Mouse (Mus musculus): ENCODE measurements around the gene Sorcs3. TPM values are rescaled to one million over a fixed set of nuclear protein-coding genes. Genes with fewer than 3 reads are reported as not detected.

Sorcs3 gene
- total and polyA plus RNA-seq, 2 experiments from 2014 or later: 10.9 to 20.8 TPM

DNA sequence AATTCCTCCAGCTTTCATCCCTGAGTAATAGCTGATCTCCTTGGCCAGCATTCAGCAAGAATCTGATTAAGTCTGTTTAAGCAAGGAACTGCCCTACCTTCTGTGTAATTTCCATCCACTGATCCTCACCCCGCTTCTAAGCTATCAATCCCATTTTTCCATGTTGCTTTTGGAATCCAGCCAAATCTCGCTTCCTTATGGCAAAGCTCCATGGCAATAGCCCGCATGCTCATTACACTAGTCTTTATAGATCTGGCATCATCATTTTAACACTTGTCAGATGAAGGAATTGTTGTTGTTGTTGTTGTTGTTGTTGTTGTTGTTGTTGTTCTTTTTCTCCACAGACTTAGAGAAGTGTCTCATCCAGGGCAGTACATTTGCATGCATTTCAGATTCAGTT, 277.1 kb downstream of the Sorcs3 start:
- Histone ChIP-seq H3K27ac (ENCODE audit: low read depth, low read length) (no peak overlapping the region), H3K4me2 (ENCODE audit: low read depth) (no peak overlapping the region), H3K9ac (no peak overlapping the region), H3K36me3 (ENCODE audit: insufficient read depth) (no peaks in the 10 kb centered on the region), H3K4me1 (ENCODE audit: insufficient read depth) (no peaks in the 10 kb centered on the region), H3K4me3 (ENCODE audit: low read depth, low read length) (no peak overlapping the region), H3K9me3 (ENCODE audit: low read length) (no peaks in the 10 kb centered on the region), H3K27me3 (ENCODE audit: insufficient read depth, low read length) (no peaks in the 10 kb centered on the region)
- DNase-seq (peak; percentile 62), ATAC-seq (no peak)
- TF ChIP-seq CTCF (IDR thresholded peaks at IDR 0.05; ENCODE audit: low read depth): no peak
- 18% methylated on average over 3 of the region's 3 CpGs for WGBS

DNA sequence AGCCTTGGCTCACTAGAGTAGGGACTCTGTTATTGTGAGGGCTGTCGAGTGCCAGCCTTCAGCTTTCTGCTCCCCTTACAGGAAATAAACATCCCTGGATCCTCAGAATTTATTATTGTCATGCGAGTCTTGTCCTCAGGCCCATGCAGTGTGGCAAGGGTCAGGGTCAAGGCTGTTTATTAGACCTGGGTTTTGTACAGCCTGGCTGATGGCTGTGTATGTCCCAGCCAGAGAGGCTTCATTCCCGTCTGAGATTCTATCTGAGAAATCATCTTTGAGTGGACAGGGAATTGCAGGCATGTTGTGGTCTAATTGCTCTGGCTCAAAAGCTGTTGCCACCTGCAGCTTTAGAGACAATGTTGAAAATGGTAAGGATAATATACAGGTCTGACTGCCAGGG, 285.3 kb downstream of the Sorcs3 start:
- H3K27ac ChIP-seq (ENCODE audit: low read depth, low read length): no peak overlapping the region
- no peaks in the 10 kb centered on the region for H3K4me1 ChIP-seq (ENCODE audit: insufficient read depth)
- no peak overlapping the region for H3K4me2 ChIP-seq (ENCODE audit: low read depth)
- H3K9ac ChIP-seq: no peak overlapping the region
- no peaks in the 10 kb centered on the region for H3K27me3 ChIP-seq (ENCODE audit: insufficient read depth, low read length)
- WGBS: 64% methylated on average over 3 of the region's 3 CpGs
- H3K9me3 ChIP-seq (ENCODE audit: low read length): no peaks in the 10 kb centered on the region
- H3K4me3 ChIP-seq (ENCODE audit: low read depth, low read length): no peak overlapping the region
- TF ChIP-seq CTCF (IDR thresholded peaks at IDR 0.05; ENCODE audit: low read depth): no peak
- no peak for DNase-seq
- H3K36me3 ChIP-seq (ENCODE audit: insufficient read depth): no peaks in the 10 kb centered on the region
- ATAC-seq: no peak

DNA sequence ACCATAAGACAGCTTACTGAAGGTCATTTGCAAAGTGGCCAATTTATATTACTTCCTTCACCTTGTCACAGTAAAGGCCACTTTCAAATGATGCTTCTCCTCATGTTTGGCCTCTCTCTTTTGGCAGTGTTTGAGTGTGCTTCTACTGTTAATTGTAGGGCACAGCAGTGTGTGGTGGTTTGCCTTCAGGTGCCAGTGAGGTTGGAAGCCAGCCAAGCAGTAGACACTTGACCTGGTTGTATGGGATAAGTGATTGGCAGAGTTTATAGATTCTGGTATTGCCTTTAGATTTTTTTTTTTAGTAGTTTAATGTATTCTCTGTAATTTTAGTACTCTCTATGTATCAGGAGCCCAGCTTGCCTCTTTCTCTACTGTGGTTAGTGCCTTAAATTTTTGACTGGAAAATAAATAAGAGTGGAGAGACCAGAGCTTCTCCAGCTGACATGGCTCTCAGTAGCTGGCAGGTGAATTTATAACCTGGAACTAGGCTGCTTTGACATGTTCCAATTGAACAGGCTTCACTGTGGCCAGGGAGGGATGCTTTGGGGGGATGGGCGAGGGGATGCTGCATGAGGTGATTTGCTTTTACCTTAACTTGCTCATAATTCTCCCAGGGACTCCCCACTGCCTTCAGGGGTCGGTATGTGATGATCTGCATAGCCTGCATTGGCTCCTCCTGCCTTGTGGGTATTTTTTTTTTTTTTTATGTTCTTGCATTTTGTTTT, 298.2 kb downstream of the Sorcs3 start:
- no peak for TF ChIP-seq CTCF (IDR thresholded peaks at IDR 0.05; ENCODE audit: low read depth)
- ATAC-seq (no peak), DNase-seq (no peak)
- Histone ChIP-seq H3K9ac (no peak overlapping the region), H3K27me3 (ENCODE audit: insufficient read depth, low read length) (no peaks in the 10 kb centered on the region), H3K4me1 (ENCODE audit: insufficient read depth) (no peaks in the 10 kb centered on the region), H3K4me3 (ENCODE audit: low read depth, low read length) (no peak overlapping the region), H3K9me3 (ENCODE audit: low read length) (no peaks in the 10 kb centered on the region), H3K4me2 (ENCODE audit: low read depth) (no peak overlapping the region), H3K27ac (ENCODE audit: low read depth, low read length) (no peak overlapping the region), H3K36me3 (ENCODE audit: insufficient read depth) (no peaks in the 10 kb centered on the region)
- 71% methylated on average over 2 of the region's 2 CpGs for WGBS

DNA sequence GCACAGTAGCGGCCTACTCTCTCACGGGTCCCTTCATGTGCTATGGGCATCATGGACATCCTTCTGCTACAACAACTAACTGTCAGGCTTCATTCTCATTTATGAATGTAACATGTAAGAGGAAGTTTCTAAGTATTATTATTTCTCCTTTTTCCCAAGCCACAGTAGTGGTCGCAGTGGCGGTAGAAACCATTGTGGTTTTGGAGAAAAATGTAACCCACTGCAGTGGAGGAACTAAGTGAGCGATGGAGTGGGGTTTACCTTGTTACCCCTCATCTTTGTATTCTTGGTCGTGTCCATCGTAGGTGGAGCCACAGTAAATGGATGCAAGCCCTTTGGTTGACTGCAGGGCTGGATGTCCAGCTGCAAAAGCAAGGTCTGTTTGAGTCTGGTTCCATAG, 318.0 kb downstream of the Sorcs3 start:
- no peaks in the 10 kb centered on the region for H3K36me3 ChIP-seq (ENCODE audit: insufficient read depth)
- H3K9me3 ChIP-seq (ENCODE audit: low read length): no peaks in the 10 kb centered on the region
- no peaks in the 10 kb centered on the region for H3K4me1 ChIP-seq (ENCODE audit: insufficient read depth)
- no peak overlapping the region for H3K4me2 ChIP-seq (ENCODE audit: low read depth)
- DNase-seq: no peak
- no peaks in the 10 kb centered on the region for H3K27me3 ChIP-seq (ENCODE audit: insufficient read depth, low read length)
- no peak overlapping the region for H3K27ac ChIP-seq (ENCODE audit: low read depth, low read length)
- no peak overlapping the region for H3K9ac ChIP-seq
- H3K4me3 ChIP-seq (ENCODE audit: low read depth, low read length): no peak overlapping the region
- no peak for ATAC-seq
- WGBS: 94% methylated on average over 7 of the region's 7 CpGs
- no peak for TF ChIP-seq CTCF (IDR thresholded peaks at IDR 0.05; ENCODE audit: low read depth)

DNA sequence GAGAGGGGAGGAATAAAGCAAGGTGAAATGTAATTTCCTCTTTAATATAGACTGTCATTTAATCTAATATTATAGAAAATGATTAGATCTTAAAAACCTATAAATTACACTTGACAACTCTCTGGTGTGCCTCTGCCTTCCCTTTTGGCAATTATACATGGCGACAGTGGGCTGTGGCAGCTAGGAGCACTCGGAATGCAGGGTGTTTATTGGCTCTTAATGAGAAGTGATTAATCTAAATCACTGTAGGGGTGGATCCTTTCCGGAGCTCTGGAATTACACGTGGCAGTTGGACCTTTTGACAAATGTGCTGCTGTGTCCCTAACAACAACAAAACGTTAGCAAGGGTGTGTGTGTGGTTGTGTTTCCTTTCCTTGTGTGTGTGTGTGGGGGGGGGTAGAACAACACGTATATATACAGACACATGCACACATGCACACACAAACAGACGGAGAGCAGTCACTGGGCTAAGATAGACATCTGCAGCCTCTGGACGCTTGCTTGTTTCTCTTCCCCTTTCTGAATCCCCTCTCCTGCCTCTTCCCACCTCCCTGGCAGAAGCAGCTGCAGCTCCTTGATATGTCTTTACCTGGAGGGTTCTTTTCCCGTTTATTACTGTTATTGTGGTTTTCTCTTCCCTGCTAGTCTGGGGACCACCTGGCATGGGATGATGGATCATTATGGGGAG, 318.8 kb downstream of the Sorcs3 start:
- Histone ChIP-seq H3K27ac (ENCODE audit: low read depth, low read length) (no peak overlapping the region), H3K4me3 (ENCODE audit: low read depth, low read length) (no peak overlapping the region), H3K36me3 (ENCODE audit: insufficient read depth) (no peaks in the 10 kb centered on the region), H3K9ac (no peak overlapping the region), H3K9me3 (ENCODE audit: low read length) (no peaks in the 10 kb centered on the region), H3K4me1 (ENCODE audit: insufficient read depth) (no peaks in the 10 kb centered on the region), H3K4me2 (ENCODE audit: low read depth) (no peak overlapping the region), H3K27me3 (ENCODE audit: insufficient read depth, low read length) (no peaks in the 10 kb centered on the region)
- 44% methylated on average over 9 of the region's 9 CpGs for WGBS
- DNase-seq (no peak), ATAC-seq (no peak)
- TF ChIP-seq CTCF (IDR thresholded peaks at IDR 0.05; ENCODE audit: low read depth): no peak

DNA sequence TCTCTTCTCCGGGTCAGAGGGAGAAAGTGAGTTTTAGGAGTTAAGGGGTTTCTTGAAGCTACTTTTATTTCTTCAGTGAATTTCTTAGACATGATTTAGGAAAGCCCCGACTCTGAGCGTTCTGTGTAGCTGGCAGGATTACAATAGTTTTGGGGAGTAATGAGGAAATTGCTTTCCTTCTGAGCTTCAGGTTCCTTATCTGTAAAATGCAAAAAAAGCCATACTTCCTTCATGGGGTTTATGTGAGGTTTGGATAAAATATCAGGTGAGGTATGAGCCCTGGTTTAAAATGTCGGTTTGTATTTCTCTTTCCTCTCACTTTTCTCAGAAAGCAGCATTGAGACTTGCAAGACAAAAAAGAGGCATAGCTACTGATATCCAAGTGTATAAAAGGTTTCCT, 327.8 kb downstream of the Sorcs3 start:
- Histone ChIP-seq H3K4me3 (ENCODE audit: low read depth, low read length) (no peak overlapping the region), H3K4me1 (ENCODE audit: insufficient read depth) (no peaks in the 10 kb centered on the region), H3K36me3 (ENCODE audit: insufficient read depth) (no peaks in the 10 kb centered on the region), H3K9ac (no peak overlapping the region), H3K27ac (ENCODE audit: low read depth, low read length) (no peak overlapping the region), H3K9me3 (ENCODE audit: low read length) (no peaks in the 10 kb centered on the region), H3K27me3 (ENCODE audit: insufficient read depth, low read length) (no peaks in the 10 kb centered on the region), H3K4me2 (ENCODE audit: low read depth) (no peak overlapping the region)
- 81% methylated on average over 4 of the region's 4 CpGs for WGBS
- DNase-seq (no peak), ATAC-seq (no peak)
- TF ChIP-seq CTCF (IDR thresholded peaks at IDR 0.05; ENCODE audit: low read depth): no peak

DNA sequence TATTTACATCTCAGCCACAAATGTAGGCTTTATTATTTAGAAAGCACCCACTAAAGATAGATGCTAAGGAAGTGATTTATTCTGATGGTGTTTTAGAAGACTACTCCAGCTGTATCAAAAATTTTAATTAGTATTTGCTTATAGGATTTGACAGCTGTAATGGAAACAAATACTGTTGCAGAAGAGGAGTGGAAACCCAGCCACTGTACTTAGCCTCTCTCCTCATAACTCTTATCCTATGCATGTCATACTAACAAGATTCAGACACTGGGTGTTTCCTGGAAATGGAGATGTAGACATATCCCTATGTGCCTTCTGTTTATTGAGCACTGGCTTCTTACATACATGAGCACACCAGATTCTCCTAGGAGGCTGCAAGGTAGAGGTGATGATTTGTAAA, 338.5 kb downstream of the Sorcs3 start:
- H3K4me3 ChIP-seq (ENCODE audit: low read depth, low read length): no peak overlapping the region
- no peaks in the 10 kb centered on the region for H3K27me3 ChIP-seq (ENCODE audit: insufficient read depth, low read length)
- no peak for TF ChIP-seq CTCF (IDR thresholded peaks at IDR 0.05; ENCODE audit: low read depth)
- H3K4me1 ChIP-seq (ENCODE audit: insufficient read depth): no peaks in the 10 kb centered on the region
- H3K9ac ChIP-seq: no peak overlapping the region
- H3K9me3 ChIP-seq (ENCODE audit: low read length): no peaks in the 10 kb centered on the region
- no peak overlapping the region for H3K27ac ChIP-seq (ENCODE audit: low read depth, low read length)
- DNase-seq (no peak), ATAC-seq (no peak)
- H3K36me3 ChIP-seq (ENCODE audit: insufficient read depth): no peaks in the 10 kb centered on the region
- no peak overlapping the region for H3K4me2 ChIP-seq (ENCODE audit: low read depth)
